Mouse (Mus musculus): ENCODE results near the gene Mettl6.

Mettl6 gene

DNA sequence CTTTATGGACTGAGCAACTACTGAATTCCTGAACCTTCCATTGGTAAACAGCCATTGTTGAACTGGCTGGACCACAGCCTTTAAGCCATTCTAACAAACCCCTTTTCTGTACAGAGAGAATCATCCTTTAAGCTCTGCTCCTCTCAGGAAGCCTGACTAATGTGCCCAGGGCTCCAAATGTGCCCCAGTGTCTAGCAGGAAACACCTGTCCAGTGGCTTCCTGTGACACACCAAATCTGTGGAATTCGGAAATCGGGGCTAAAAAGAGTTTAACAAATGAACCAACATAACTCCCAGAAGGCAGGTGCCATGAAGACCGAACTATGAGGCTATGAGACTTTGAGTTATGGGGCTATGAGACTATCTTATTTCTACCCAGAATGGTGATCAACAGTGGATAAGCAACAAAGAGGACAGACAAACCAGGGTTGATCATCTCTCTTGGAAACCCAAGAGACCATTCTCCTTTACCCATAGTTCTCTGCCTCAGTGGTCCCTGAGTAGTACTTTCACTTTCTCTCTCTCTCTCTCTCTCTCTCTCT lies 63.0 kb downstream of the Mettl6 start:
- no peak for DNase-seq

DNA sequence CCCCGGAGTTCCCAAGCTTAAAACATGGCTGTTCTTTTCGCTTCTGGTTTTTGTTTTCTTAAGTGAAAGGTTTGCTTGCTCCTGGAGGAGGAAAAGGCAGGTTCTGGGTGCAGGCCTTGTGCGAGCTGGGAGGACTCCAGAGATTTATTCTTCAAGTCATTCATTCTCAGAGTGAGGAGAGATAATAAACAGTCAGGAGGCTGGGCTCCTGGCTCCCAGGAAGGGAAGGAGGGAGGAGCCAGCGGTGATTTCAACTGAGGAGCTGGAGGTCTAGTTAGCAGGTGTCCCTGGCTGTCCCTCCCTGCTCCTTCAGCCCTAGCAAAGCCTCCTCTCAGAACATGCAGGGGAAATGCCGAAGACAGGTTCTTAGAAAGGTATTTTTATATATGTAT lies 65.8 kb downstream of the Mettl6 start:
- no peak for DNase-seq

DNA sequence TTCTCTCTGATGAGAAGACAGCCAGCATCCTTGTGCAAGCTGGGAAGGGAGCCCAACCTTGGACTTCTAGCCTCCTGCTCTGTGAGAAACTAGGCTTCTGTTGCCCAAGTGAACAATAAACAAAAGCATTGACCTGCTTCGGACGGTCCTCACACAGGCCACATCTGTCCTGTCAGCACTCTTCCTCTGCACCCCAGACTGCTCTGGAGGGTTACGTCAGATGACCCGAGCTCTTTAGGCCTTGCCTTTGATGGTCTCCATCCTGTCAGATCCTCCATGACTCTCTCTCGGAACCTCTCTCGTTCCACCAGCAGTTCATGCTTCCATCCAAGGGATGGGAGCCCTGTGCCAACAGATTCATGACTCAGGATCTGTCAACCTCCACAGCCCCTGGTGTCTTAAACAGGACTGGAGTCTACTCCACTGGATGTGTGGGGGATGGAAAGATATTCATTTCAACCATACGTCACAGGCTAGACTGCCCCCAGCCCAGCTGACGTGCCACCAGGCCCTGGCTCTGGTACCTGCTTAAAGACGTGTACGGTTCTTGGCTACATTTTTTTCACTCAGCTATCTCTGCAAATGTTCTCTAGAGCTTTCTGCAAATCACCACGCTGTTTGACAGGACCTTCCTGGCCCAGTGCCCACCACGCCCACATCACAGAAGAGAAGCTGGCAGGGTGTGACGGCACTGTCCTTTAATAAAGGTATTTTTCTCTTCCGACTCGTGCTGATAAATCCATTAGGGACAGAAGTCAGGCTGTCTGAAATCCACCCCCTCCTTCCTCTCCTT lies 66.4 kb downstream of the Mettl6 start:
- DNase-seq, result no peak

Measured in thymus, postnatal 4 days (tissue).